Mouse (Mus musculus) lung, adult 10 weeks (tissue): ENCODE results near the gene Chst11. TPM values are rescaled to one million over a fixed set of nuclear protein-coding genes. Genes with fewer than 3 reads are reported as not detected.

Source experiments
- polyA plus RNA-seq: library from polyadenylated mRNA; stranded (reverse); fragments of 350-450 nt; fragmentation: Illumina TruSeq; extraction: RNeasy Lipid Tissue Mini Kit (QIAGEN cat#74804); gene quantifications from one replicate; pipeline ENCODE4 v1.2.3, GENCODE M21; 2014; ENCODE audit warnings: low read depth, low replicate concordance; ENCODE audit not compliant: insufficient read depth

Gene Chst11
- polyA plus RNA-seq: 4.2 TPM

DNA sequence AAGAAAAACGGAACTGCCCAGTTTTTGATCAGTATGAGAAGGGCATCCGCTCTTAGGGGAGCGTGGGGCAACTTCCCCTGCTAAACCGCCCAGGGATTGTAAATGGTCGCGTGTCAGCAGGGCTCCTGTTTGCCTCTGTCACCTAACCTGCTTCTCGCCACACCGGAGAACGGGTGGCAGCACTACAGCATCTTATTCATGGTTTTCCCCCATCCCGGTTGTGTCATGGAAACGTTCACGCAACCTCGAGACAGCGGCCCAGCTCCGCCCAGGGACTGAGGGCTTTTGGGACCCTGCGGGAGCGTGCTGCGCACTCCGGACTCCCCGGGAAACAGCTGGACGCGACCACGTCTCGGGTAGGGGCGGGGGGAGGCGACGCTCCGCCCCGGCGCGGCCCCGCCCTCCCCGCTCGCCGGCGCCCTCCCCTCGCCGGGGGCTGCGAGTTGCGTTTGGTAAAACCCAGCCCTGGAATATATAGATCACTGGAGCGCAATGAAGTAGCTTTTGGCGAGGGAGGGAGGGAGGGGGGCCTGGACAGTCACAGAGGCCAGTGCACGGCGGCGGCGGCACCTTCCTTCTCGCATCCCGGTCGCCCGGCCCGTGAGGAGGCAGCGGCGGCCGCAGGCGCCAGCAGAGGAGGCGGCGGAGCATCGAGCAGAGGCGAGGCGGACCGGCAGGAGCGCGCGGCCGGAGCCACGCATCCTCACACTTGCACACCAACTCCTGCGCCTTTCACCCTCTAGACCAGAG lies at the start of gene Chst11:
Gene Chst11 (plus strand): TSS at position 549 of the 750 bp plus-strand sequence.

Other genes starting within 250 kb of the Chst11 start
- gene Nfyb, start 221.4 kb upstream of the Chst11 start, polyA plus RNA-seq: 13.6 TPM
- gene Txnrd1, start 151.5 kb upstream of the Chst11 start, polyA plus RNA-seq: 26.5 TPM
- not detected for gene Eid3, start 118.9 kb upstream of the Chst11 start, polyA plus RNA-seq